Mouse (Mus musculus) CH12.LX (cell line): ENCODE data around the gene Speg. TPM values are rescaled to one million over a fixed set of nuclear protein-coding genes. Genes with fewer than 3 reads are reported as not detected.

ENCODE experiments used
- DNase-seq: peaks from one replicate; pipeline ENCODE4 v3.0.0-alpha.2; 2013; ENCODE audit errors: extremely low read depth
- H3K27ac ChIP-seq: 2 replicates; pipeline ENCODE4 v1.5.1; 2012; ENCODE audit warnings: low read depth, mild to moderate bottlenecking, control low read depth, moderate library complexity; ENCODE audit not compliant: insufficient read depth
- H3K27me3 ChIP-seq: replicated peaks from 2 replicates; pipeline ENCODE3; 2012; ENCODE audit warnings: inconsistent platforms
- H3K36me3 ChIP-seq, 2 experiments: replicated peaks in 1 of 2; 2 replicates each; pipeline versions ENCODE3 to v1.6.1; 2012; ENCODE audit warnings: inconsistent platforms in 1 of 2, low read length in 1 of 2, mild to moderate bottlenecking in 1 of 2, mixed read lengths in 1 of 2, moderate library complexity in 1 of 2; ENCODE audit not compliant: control insufficient read depth in 1 of 2, insufficient read depth in 1 of 2
- H3K4me1 ChIP-seq, 2 experiments: 2 replicates each; pipeline ENCODE4 v1.6.1; 2012; ENCODE audit warnings: inconsistent platforms in 1 of 2, moderate library complexity in 1 of 2; ENCODE audit not compliant: insufficient read depth in 2 of 2, control insufficient read depth in 1 of 2
- H3K4me2 ChIP-seq: 2 replicates; pipeline ENCODE4 v1.6.1; 2012; ENCODE audit warnings: low read depth, mild to moderate bottlenecking, control low read depth; ENCODE audit not compliant: poor library complexity, insufficient read depth, severe bottlenecking
- H3K4me3 ChIP-seq, 3 experiments: fragments of 150-350 bp in 1 of 3; sonication (generic) in 1 of 3; replicated peaks in 1 of 3; 2 replicates each; pipeline versions ENCODE3 to v1.5.1; 2011 to 2012; ENCODE audit warnings: low read depth in 2 of 3, low read length in 2 of 3, mild to moderate bottlenecking in 2 of 3, moderate library complexity in 2 of 3, control low read depth in 1 of 3, improper control_type of control experiment in 1 of 3, inconsistent platforms in 1 of 3, mixed read lengths in 1 of 3; ENCODE audit not compliant: poor library complexity in 1 of 3
- H3K79me2 ChIP-seq: replicated peaks from 2 replicates; pipeline ENCODE4 v1.6.1; 2012; ENCODE audit warnings: mild to moderate bottlenecking, moderate library complexity; ENCODE audit not compliant: control insufficient read depth, poor library complexity, insufficient read depth, severe bottlenecking; ENCODE audit errors: extremely low read depth
- H3K9ac ChIP-seq: 2 replicates; pipeline ENCODE4 v1.6.1; 2012; ENCODE audit warnings: low read depth, mild to moderate bottlenecking, control low read depth, moderate library complexity; ENCODE audit not compliant: insufficient read depth
- H3K9me3 ChIP-seq: replicated peaks from 2 replicates; pipeline ENCODE3; 2012; ENCODE audit warnings: low read length, inconsistent platforms, mixed read lengths
- CTCF ChIP-seq, 2 experiments: IDR thresholded peaks in 1 of 2; conservative IDR thresholded peaks in 1 of 2; 2 replicates each; pipeline ENCODE4 v1.5.1; 2011 to 2012; ENCODE audit warnings: low read depth in 2 of 2, low read length in 2 of 2, improper control_type of control experiment in 1 of 2, inconsistent platforms in 1 of 2, mild to moderate bottlenecking in 1 of 2, moderate library complexity in 1 of 2
- E2F4 ChIP-seq: IDR thresholded peaks from 2 replicates; pipeline ENCODE4 v1.6.1; 2011; ENCODE audit warnings: low read depth, low read length, improper control_type of control experiment; ENCODE audit not compliant: insufficient replicate concordance
- EP300 ChIP-seq: IDR thresholded peaks from 2 replicates; pipeline ENCODE4 v1.6.1; 2011; ENCODE audit warnings: low read length, improper control_type of control experiment
- ETS1 ChIP-seq: conservative IDR thresholded peaks from 2 replicates; pipeline ENCODE4 v1.6.1; 2012; ENCODE audit warnings: low read depth, mild to moderate bottlenecking, inconsistent platforms, low read length, improper control_type of control experiment, moderate library complexity
- GABPA ChIP-seq: IDR thresholded peaks from 2 replicates; pipeline ENCODE4 v1.6.1; 2012; ENCODE audit warnings: low read depth, low read length, improper control_type of control experiment, inconsistent platforms; ENCODE audit not compliant: insufficient replicate concordance
- HCFC1 ChIP-seq: IDR thresholded peaks from 2 replicates; pipeline ENCODE4 v1.6.1; 2012; ENCODE audit warnings: low read depth, mild to moderate bottlenecking, inconsistent platforms, low read length, improper control_type of control experiment
- IRF4 ChIP-seq: IDR thresholded peaks from 2 replicates; pipeline ENCODE4 v1.6.1; 2014; ENCODE audit warnings: low read depth, mild to moderate bottlenecking, inconsistent platforms, low read length, improper control_type of control experiment
- JUN ChIP-seq: IDR thresholded peaks from 2 replicates; pipeline ENCODE4 v1.6.1; 2011; ENCODE audit warnings: low read depth, mild to moderate bottlenecking, low read length, improper control_type of control experiment, moderate library complexity; ENCODE audit not compliant: insufficient read depth
- JUND ChIP-seq: conservative IDR thresholded peaks from 2 replicates; pipeline ENCODE4 v1.6.1; 2011; ENCODE audit warnings: low read depth, low read length, improper control_type of control experiment
- KAT2A ChIP-seq: IDR thresholded peaks from 2 replicates; pipeline ENCODE4 v1.6.1; 2012; ENCODE audit warnings: low read length, improper control_type of control experiment, inconsistent platforms; ENCODE audit not compliant: insufficient replicate concordance
- MAFK ChIP-seq: IDR thresholded peaks from 2 replicates; pipeline ENCODE4 v1.6.1; 2011; ENCODE audit warnings: low read length, improper control_type of control experiment; ENCODE audit not compliant: insufficient replicate concordance
- MAX ChIP-seq: IDR thresholded peaks from 2 replicates; pipeline ENCODE4 v1.6.1; 2011; ENCODE audit warnings: low read length, improper control_type of control experiment
- MAZ ChIP-seq: IDR thresholded peaks from 2 replicates; pipeline ENCODE4 v1.6.1; 2012; ENCODE audit warnings: low read depth, mild to moderate bottlenecking, inconsistent platforms, low read length, improper control_type of control experiment, moderate library complexity
- MXI1 ChIP-seq: IDR thresholded peaks from 2 replicates; pipeline ENCODE4 v1.6.1; 2011; ENCODE audit warnings: mild to moderate bottlenecking, low read depth, low read length, improper control_type of control experiment
- NELFE ChIP-seq: IDR thresholded peaks from 2 replicates; pipeline ENCODE4 v1.6.1; 2011; ENCODE audit warnings: low read depth, low read length, improper control_type of control experiment
- NRF1 ChIP-seq: IDR thresholded peaks from 2 replicates; pipeline ENCODE4 v1.6.1; 2014; ENCODE audit warnings: low read depth, mild to moderate bottlenecking, inconsistent platforms, low read length, improper control_type of control experiment, moderate library complexity
- POLR2AphosphoS2 ChIP-seq: IDR thresholded peaks from 2 replicates; pipeline ENCODE4 v1.6.1; 2011; ENCODE audit warnings: low read depth, low read length, improper control_type of control experiment
- RAD21 ChIP-seq: IDR thresholded peaks from 2 replicates; pipeline ENCODE4 v1.6.1; 2011; ENCODE audit warnings: low read depth, mild to moderate bottlenecking, low read length, improper control_type of control experiment, moderate library complexity
- RCOR1 ChIP-seq: conservative IDR thresholded peaks from 2 replicates; pipeline ENCODE4 v1.6.1; 2012; ENCODE audit warnings: low read depth, mild to moderate bottlenecking, inconsistent platforms, low read length, improper control_type of control experiment
- SIN3A ChIP-seq: IDR thresholded peaks from 2 replicates; pipeline ENCODE4 v1.6.1; 2012; ENCODE audit warnings: low read length, improper control_type of control experiment, inconsistent platforms
- SMC3 ChIP-seq: IDR thresholded peaks from 2 replicates; pipeline ENCODE4 v1.6.1; 2011; ENCODE audit warnings: low read depth, low read length, improper control_type of control experiment
- TCF12 ChIP-seq: IDR thresholded peaks from 2 replicates; pipeline ENCODE4 v1.6.1; 2014; ENCODE audit warnings: low read depth, mild to moderate bottlenecking, inconsistent platforms, low read length, improper control_type of control experiment
- UBTF ChIP-seq: IDR thresholded peaks from 2 replicates; pipeline ENCODE4 v1.6.1; 2012; ENCODE audit warnings: low read depth, mild to moderate bottlenecking, inconsistent platforms, low read length, improper control_type of control experiment, moderate library complexity
- ZC3H11A ChIP-seq: IDR thresholded peaks from 2 replicates; pipeline ENCODE4 v1.6.1; 2012; ENCODE audit warnings: low read depth, mild to moderate bottlenecking, inconsistent platforms, low read length, improper control_type of control experiment
- ZMIZ1 ChIP-seq: IDR thresholded peaks from 2 replicates; pipeline ENCODE4 v1.6.1; 2012; ENCODE audit warnings: low read depth, mild to moderate bottlenecking, inconsistent platforms, low read length, improper control_type of control experiment
- dilution Hi-C: fragments of 300-500 bp; cut with MboI; formaldehyde crosslinking; loops from 2 replicates; pipeline ENCODE4 v1.14.3; 2020; ENCODE audit warnings: low sequenced_read_pairs; ENCODE audit not compliant: extremely low pct_unique_long_range_greater_than_20kb, extremely low pct_ligation_motif_present
- in situ Hi-C: fragments of 300-500 bp; cut with MboI; formaldehyde crosslinking; loops from 3 replicates; pipeline ENCODE4 v1.14.3; 2019; ENCODE audit warnings: low sequenced_read_pairs, low pct_ligation_motif_present, low pct_unique_long_range_greater_than_20kb, mixed read lengths
- polyA plus RNA-seq: library from polyadenylated mRNA; unstranded; fragments of >175 nt; gene quantifications from 2 replicates; pipeline ENCODE4 v1.2.1, GENCODE M21; 2012; ENCODE audit warnings: low read depth; ENCODE audit not compliant: insufficient read length
- total RNA-seq, 2 experiments: library from RNA; depleted of rRNA; stranded (reverse); fragments of 300-350 nt in 1 of 2; fragments of >200 nt in 1 of 2; gene quantifications; 2 replicates each; pipeline ENCODE4 v1.2.3; 2012 to 2014

The Speg gene
- total and polyA plus RNA-seq, 3 experiments: 13.1 to 30.7 (median 18.8) TPM

DNA sequence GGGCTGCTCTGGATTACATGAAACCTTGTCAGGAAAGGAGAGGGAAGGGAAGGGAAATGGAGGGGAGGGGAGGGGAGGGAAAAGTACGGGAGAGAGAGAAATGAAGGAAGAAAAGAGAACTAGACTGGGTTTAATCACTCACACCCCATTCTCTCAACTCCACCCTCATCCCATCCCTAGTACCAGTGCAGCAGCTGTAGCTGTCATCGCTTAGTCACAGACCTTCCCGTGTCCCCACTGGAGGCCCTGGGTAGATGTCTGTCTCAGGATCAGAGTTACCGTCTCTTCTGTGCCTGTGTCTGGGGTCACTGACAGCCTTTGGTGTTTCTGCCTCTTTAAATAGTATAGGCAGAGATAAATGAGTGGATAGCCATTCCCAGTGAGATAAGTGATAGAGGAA is 33.1 kb downstream of the Speg start:
- Histone ChIP-seq H3K4me3 (no peak overlapping the region), H3K9me3 (no peaks in the 10 kb centered on the region), H3K4me2 (no peak overlapping the region), H3K79me2 (no peaks in the 10 kb centered on the region), H3K27me3 (no peaks in the 10 kb centered on the region), H3K4me1 (peaks cover 0 to 2% of the 10 kb centered on the region in 2 experiments; a peak in 1 of 4 replicates), H3K9ac (no peak overlapping the region), H3K27ac (no peak overlapping the region), H3K36me3 (peaks cover 30 to 93% of the 10 kb centered on the region in 2 experiments)
- DNase-seq: no peak
- dilution Hi-C loops: no loop called here
- TF ChIP-seq NRF1 (no peak), SIN3A (no peak), ZMIZ1 (no peak), JUN (no peak), TCF12 (no peak), E2F4 (no peak), RCOR1 (no peak)
- in situ Hi-C loops: no loop called here

DNA sequence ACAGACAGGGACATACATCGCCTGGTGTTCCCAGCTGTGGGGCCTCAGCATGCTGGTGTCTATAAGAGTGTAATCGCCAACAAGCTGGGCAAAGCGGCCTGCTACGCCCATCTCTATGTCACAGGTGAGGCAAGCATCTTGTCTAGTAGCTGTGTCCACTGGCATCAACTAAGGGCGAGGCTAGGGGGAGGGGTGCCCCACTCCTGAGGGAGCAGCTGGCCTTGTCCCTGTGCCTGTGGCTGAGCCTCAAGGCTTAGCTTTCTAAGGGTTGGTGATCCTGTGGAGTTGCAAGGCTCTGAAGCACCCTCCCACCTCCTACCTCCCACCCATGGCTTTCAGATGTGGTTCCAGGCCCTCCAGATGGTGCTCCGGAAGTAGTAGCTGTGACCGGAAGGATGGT is 34.9 kb downstream of the Speg start:
- H3K4me1 ChIP-seq: peaks cover 0 to 6% of the 10 kb centered on the region in 2 experiments; a peak in 1 of 4 replicates
- no peak overlapping the region for H3K27ac ChIP-seq
- dilution Hi-C loops (no loop called here), in situ Hi-C loops (no loop called here)
- H3K36me3 ChIP-seq: peaks cover 14 to 90% of the 10 kb centered on the region in 2 experiments
- no peak overlapping the region for H3K9ac ChIP-seq
- H3K27me3 ChIP-seq: no peaks in the 10 kb centered on the region
- H3K4me3 ChIP-seq: no peak overlapping the region
- no peak for DNase-seq
- no peaks in the 10 kb centered on the region for H3K79me2 ChIP-seq
- TF ChIP-seq NRF1 (no peak), ETS1 (no peak), KAT2A (no peak), GABPA (no peak), TCF12 (no peak), MAZ (no peak), JUN (no peak), EP300 (no peak)
- no peak overlapping the region for H3K4me2 ChIP-seq
- no peaks in the 10 kb centered on the region for H3K9me3 ChIP-seq

DNA sequence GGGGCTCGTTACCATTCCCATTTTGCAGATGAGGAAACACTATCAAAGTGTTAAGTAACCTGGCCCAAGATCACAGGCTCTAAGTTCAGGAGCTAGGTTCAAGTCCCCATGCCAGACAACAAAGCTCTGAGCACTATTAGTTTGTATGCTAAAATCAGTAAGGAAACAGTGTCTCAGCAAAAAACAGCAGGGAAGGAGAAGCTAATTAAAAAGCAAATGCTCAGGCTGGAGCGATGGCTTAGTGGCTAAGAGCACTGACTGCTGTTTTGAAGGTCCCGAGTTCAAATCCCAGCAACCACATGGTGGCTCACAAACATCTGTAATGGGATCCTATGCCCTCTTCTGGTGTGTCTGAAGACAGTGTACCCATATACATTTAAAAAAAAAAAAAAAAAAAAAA is 37.1 kb downstream of the Speg start:
- no peaks in the 10 kb centered on the region for H3K79me2 ChIP-seq
- no peak overlapping the region for H3K4me2 ChIP-seq
- DNase-seq: no peak
- TF ChIP-seq SMC3: no peak
- no peak for TF ChIP-seq RAD21
- no peak for TF ChIP-seq JUN
- no peak for TF ChIP-seq RCOR1
- no peak for TF ChIP-seq NELFE
- no peak for TF ChIP-seq MXI1
- TF ChIP-seq NRF1: no peak
- no peak for TF ChIP-seq ETS1
- TF ChIP-seq MAX: no peak
- TF ChIP-seq CTCF (conservative IDR thresholded peaks at IDR 0.05 in 1 of 2, IDR thresholded peaks at IDR 0.05 in 1 of 2; ENCODE audit: low read depth in 2 of 2, low read length in 2 of 2): no peak
- no peak for TF ChIP-seq MAFK
- TF ChIP-seq ZC3H11A: no peak
- no peak for TF ChIP-seq JUND
- TF ChIP-seq E2F4: no peak
- TF ChIP-seq UBTF: no peak
- no peak for TF ChIP-seq MAZ
- TF ChIP-seq POLR2AphosphoS2: no peak
- no peak for TF ChIP-seq IRF4
- TF ChIP-seq HCFC1: no peak
- no peak for TF ChIP-seq TCF12
- H3K36me3 ChIP-seq: peaks cover 12 to 92% of the 10 kb centered on the region in 2 experiments
- no peak overlapping the region for H3K4me3 ChIP-seq
- dilution Hi-C loops: no loop called here
- no peaks in the 10 kb centered on the region for H3K9me3 ChIP-seq
- in situ Hi-C loops: no loop called here
- no peak overlapping the region for H3K9ac ChIP-seq
- no peaks in the 10 kb centered on the region for H3K27me3 ChIP-seq
- no peak overlapping the region for H3K27ac ChIP-seq
- H3K4me1 ChIP-seq: peaks cover 0 to 6% of the 10 kb centered on the region in 2 experiments; a peak in 1 of 4 replicates
